Mouse (Mus musculus) v-Abl transformed pro-B cells (cell line): Measurements from ENCODE around the gene Dmrt3.

Experiments used
- in situ Hi-C, 2 experiments: fragments of 400-800 bp; cut with MboI; formaldehyde crosslinking; loops; one replicate each; pipeline ENCODE4 v1.15.1; 2025; ENCODE audit not compliant: unreplicated experiment in 2 of 2

Dmrt3 gene

DNA sequence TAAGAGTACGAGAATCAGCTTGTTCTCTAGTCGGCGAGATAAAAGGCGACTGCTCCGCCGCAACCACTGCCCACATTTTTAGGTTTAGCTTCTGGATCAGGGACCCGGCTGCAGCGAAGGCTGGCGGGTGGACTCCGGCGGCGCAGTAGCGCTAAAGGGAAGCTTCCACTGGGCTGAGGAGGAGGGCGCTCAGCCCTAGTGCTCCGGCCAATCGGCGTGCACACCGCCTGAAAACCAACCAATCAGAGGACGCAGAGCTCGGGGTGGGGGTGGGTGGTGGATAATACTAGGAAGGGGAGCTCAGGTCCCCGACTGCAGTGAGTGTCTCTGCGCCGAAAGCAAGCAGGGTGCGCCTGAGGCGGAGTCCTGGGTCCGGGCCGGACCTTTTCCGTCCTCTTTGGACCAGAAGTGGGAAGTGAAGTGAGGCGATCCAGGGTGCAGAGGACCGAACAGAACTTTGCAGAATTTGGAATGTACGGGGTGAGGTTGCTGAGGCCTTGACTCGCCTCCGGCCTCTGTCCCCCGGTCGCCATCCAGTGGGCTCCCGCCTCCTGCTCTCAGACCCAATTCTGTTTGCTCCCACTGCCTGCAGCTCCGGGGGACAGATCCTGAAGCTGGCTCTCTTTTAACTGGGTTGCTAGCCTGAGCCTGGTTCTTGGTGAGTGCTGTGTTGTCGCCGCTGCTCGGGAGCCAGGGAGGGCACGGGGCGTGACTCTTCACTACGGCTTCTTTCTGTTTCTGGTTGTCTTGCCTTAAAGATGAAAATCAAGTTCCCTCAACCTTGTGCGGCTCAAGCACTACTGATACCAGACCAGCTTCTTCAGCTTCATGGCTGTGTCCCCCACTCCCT, 62.2 kb downstream of the Dmrt3 start, which contains the start of gene Dmrt2:
TSS of gene Dmrt2 (plus strand) at position 311 of the 850 bp plus-strand sequence.
- in situ Hi-C loops: loop anchor here (10.0 to 25.0 kb wide), 5 partner anchors 932 to 1960 kb away; partner anchors contain the start of genes Pum3 (in 1 of the 2) and Smarca2 (in 1 of the 2)
